Mouse (Mus musculus) left cerebral cortex, postnatal 36 days (tissue): ENCODE measurements at regions not wholly inside any gene's neighbourhood (a gene's known extent, or its start where the extent isn't known, plus 50 kb on each side); places are given as distances from the start of the nearest gene placed in this dataset.
A peak's percentile ranks its signal among the peaks of the same experiment; 100 is the strongest.

ENCODE experiments used
- DNase-seq, 2 experiments: peaks; one replicate each; pipeline ENCODE4 v3.0.0; 2021 to 2022; ENCODE audit warnings: low spot score in 2 of 2, mixed read lengths in 1 of 2
- intact Hi-C: fragments of 180-260 bp; cut with DNase I; formaldehyde crosslinking; loops from one replicate; pipeline ENCODE4 v1.15.1; 2025

- intact Hi-C loops = no loop called here
- no peak for DNase-seq
These were observed 1278.1 kb downstream of the Slc22a22 start for GRCm38 (mm10) chr15:56199336-56199735.

DNA sequence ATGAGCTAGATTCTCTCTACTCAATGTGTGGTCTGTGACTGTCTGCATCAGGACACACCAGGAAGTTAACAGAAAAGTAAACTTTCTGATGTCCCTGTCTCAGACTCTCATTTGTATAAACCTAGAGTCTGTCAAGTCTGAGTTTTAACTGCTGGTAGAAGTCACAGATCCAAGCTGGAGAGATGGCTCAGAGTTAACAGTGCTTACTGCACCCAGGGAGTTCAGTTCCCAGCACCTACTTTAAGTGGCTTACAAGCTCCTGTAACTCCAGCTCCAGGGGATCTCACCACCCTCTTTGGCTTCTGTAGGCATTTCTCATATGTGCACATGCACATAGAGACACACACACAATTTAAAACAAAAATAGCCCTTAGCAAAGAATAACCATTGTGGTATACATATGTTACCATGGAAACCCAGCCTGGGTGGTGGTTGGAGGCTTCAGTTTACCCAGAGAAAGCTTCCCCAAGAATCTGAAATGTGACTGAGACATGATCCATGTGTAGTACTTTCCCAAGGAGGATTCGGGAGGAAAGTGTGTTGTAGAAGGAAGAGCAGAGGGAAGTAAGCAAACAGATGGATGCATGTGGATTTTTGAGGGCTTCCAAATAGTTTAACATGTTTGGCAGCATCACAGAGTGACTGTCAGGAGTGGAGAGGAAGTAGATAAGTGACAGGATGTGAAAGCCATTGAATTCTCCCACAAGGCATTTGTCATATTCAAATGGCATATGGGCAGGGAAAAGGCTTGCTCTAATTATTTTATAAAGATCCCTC lies 1279.8 kb downstream of the Slc22a22 start:
- intact Hi-C loops = no loop called here
- no peak for DNase-seq

DNA sequence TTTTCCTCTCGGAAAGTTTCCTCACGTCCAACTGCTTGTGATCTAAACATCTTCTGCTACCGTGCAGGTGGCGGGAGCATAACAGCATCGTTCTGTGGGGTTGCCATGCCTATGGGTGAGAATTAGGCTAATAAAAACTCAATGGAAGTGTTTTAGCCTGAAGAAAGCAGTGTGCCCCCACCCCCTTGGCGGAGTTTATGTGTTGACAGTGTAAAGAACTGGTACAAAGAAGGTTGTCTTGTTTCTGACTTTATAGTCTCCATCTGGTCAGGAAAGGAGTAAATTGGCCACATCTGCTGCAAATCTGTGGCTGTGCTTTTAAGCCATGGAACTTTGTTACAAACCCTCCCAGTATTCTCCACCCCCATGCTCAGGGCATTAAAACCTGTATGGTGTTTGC lies 1311.2 kb downstream of the Slc22a22 start:
- no peak for DNase-seq
- intact Hi-C loops = no loop called here

DNA sequence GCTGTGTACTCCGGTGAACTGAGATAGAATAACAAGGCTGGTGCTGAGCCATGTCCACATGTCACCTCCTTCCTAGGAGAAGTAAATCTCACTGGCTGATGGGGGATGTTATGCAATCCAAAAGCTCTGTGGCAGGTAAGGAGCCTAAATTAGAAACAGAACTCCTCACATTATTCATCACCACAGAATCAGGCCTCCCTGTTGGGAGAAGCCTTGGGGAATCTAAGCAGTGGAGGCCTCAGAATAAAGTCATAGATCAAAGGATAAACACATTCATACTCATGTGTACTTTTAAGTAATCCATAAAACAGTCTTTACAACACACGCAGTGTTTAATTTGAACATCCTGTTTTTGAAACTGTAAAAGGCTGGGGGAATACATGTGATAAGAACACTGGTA lies 1318.7 kb downstream of the Slc22a22 start:
- DNase-seq = no peak
- intact Hi-C loops = no loop called here

GRCm38 (mm10) chr15:56139451-56139850 lies 1338.0 kb downstream of the Slc22a22 start:
- peak; percentile 13 to 24 for DNase-seq
- intact Hi-C loops = no loop called here

DNA sequence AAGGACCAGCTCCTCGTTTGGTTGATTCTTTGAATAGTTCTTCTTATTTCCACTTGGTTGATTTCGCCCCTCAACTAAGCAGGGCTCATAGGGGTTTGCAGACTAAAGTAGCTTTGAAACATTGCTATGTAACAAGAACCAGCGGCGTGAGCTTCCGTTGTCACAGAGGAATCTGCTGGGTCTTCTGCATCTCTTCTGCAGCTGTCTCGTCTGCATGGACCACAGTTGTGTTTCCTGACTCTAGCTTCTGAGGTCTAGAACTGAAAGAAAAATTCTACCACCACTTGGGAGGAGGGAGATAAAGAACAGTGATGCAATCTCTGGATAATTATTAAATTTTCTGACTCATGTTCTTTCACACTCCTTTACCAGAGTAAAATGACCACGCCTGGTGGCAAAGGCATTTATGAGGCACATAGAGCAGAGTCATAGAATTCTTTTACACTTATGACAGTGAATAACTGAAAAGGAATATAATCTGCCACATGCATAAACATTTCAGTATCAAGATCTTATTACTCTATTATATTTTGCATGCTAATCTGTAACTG lies 1340.9 kb downstream of the Slc22a22 start:
- intact Hi-C loops = no loop called here
- no peak for DNase-seq

DNA sequence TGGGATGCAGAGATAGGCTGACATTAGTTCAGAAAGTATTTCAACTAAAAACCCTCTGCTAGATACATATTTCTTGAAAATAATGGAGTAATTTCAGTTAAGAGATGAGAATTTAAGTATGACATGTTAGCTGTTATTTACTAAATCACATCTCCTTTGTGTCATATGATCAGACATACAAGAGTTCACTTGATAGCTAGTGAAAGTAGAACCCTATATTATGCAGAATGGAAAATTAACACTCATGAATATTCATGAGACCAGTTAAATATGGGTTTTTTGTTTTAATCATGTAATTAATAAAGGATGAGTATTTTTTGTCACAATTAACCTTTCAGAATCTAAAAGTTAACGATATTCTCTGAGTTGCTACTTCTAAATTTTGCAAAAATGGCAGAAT lies 1349.4 kb downstream of the Slc22a22 start:
- intact Hi-C loops = no loop called here
- DNase-seq = no peak

GRCm38 (mm10) chr15:56119287-56120065 lies 1357.9 kb downstream of the Slc22a22 start:
- DNase-seq = no peak
- intact Hi-C loops = no loop called here

GRCm38 (mm10) chr15:56108313-56108712 lies 1369.1 kb downstream of the Slc22a22 start:
- no peak for DNase-seq
- intact Hi-C loops = no loop called here

DNA sequence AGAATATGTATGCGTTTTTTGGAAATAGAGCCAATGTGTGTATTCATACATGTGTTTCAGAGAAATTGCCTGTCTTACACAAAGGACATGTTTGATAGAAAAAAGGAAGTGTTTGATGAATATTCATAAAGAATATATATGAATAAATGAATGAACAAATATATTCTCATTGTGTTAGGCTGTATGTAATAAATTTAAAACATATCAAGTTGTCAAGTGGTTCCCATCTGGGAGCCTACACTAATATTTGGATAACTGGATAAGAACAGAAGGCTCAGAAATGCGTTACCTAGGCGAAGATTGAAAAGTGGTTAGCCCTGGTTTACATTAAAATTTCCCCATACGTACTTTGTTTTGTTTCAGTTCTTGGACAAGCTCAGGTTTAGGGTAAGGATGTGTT lies 1369.7 kb downstream of the Slc22a22 start:
- intact Hi-C loops = no loop called here
- no peak for DNase-seq

- DNase-seq = no peak
- intact Hi-C loops = no loop called here
These were observed 1377.2 kb downstream of the Slc22a22 start for GRCm38 (mm10) chr15:56100133-56100735.

DNA sequence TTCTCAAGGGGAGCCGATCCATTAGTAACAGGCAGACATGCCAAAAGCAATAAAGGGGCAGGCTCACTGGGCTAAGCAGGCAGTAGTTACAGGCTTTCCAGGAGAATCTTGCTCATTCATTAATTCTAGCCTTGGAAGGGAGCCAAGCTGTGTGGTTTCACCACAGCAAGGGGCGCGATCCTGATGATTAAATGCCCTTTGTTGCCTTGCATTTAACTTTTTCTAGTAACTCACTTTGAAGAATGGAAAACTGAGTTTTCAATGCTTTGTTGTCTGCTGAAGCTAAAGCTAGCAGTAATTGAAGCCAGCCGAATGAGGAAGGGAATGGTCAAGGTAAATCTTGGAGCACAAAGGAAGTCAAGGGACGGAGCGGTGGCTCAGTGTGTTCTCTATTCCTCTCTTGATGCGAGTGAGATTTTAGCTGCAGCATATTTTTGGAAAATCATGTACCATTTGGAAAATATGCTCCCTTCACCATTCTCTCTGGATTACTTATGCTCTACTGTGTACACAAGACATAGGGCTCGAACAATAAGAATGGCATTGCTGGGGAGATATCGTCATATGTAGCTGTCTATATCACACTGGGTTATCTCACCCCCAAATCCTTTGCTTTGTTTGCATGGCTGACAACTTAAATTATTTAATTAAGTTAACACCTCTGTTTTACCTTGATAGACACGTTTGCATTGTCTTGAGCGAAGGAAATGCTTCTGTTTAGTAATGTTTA lies 1399.4 kb downstream of the Slc22a22 start:
- DNase-seq = no peak
- intact Hi-C loops = no loop called here

DNA sequence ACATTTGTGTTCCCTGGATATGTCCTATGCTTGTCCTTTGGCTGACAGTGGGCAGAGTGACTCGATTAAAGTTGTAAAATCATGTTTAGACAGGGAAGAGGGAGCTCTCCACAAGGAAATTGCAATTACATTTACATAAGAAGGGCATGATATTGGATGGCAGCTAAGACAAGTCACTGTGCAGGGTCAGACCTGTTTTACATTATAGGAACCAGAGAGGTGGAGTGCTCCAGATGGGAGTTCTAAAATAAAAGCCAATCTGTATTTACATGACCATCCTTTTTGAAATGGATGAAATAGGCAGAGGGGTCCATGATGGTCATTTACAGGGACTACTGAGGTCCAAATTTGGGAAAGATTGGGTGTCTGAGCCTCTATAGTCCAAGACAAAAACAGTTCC lies 1400.3 kb downstream of the Slc22a22 start:
- intact Hi-C loops = no loop called here
- no peak for DNase-seq

DNA sequence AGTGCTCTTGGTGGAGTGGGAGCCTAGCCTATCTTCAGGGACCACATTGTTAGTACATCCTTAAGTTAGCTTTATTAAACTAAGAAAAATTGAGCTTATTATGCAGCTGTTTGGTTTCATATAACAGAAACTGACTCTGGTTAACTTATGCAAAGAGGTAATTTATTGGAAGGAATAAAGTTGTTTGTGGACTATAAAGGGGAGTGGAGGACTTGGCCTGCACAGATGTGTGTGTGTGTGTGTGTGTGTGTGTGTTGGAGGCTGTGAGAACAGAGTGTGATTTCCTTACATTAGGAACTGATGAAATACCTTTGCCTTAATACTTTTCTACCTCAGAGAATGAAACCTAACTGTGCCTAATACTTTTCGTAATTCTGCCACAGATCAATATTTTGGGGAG lies 1400.7 kb downstream of the Slc22a22 start:
- intact Hi-C loops = no loop called here
- DNase-seq = no peak

- intact Hi-C loops = loop anchor here (2.0 to 5.0 kb wide), 4 partner anchors 265 to 1338 kb away; no protein-coding TSS in a partner anchor
- no peak for DNase-seq
These were observed 1407.9 kb downstream of the Slc22a22 start for GRCm38 (mm10) chr15:56069511-56069910.

DNA sequence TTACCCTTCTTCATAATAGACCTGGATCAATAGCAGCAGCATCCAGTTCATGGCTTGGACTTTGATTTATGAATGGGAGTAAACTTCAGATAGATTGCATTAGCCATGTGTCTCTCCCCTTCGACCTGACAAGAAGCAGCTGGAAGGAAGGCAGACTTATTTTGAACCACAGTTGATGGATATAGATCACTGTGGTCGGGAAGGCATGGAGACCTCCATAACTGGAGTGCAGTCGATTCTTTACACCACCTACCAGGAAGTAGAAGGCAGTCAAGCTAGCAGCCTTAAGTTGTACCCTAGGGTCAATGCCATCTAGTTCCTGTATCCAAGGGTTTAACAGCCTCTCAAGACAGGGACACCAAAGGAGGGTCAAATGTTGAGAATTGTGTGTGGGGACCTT lies 1410.2 kb downstream of the Slc22a22 start:
- intact Hi-C loops = loop anchor here (2.0 to 5.0 kb wide), 4 partner anchors 680 to 1442 kb away; no protein-coding TSS in a partner anchor
- DNase-seq = no peak

DNA sequence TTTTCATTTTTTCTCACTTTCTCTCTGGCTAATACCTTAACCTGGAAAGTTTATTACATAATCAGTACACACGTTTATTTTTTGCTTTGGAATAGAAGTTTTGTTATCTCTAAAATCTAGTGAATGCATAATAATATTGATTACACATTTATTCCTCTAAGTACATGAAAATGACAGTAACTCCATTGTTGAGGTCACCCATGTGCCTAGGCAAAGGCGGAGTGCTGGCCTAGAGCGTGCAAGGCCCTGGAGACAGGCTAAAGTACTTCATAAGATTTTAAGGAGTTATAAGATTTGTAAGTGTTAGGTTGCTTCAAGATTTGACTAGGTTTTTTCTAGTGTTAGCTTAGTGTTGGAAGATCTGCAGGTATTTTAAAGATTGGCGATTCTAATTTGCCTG lies 1410.9 kb downstream of the Slc22a22 start:
- no peak for DNase-seq

GRCm38 (mm10) chr15:56065872-56066534 lies 1411.4 kb downstream of the Slc22a22 start:
- no peak for DNase-seq
- intact Hi-C loops = loop anchor here (2.0 to 5.0 kb wide), 4 partner anchors 681 to 1443 kb away; no protein-coding TSS in a partner anchor

More for the DNA sequence above, 1410.9 kb downstream of the Slc22a22 start:
- intact Hi-C loops = loop anchor here (2.0 to 5.0 kb wide), 4 partner anchors 681 to 1442 kb away; no protein-coding TSS in a partner anchor

DNA sequence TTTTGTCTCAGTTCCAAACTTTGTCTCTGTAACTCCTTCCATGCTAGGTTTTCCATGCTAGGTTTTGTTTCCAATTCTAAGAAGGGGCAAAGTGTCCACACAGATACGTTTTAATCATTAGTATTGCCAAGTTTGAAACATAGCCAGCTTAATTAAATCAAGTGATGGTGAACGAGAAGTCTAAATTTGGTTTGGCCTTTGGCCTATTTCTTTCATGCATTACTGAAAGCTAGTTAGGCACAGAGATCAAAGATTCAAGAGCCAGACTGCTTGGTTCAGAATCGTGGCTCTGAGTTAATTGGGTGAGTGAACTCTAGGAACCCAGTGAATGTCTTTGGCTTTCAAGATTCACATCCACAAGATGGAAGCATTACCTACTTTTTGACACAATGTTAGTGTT lies 1414.8 kb downstream of the Slc22a22 start:
- intact Hi-C loops = no loop called here

More for the DNA sequence above, 1414.8 kb downstream of the Slc22a22 start:
- no peak for DNase-seq
